Mouse (Mus musculus): ENCODE measurements around the gene Dixdc1.

DNA sequence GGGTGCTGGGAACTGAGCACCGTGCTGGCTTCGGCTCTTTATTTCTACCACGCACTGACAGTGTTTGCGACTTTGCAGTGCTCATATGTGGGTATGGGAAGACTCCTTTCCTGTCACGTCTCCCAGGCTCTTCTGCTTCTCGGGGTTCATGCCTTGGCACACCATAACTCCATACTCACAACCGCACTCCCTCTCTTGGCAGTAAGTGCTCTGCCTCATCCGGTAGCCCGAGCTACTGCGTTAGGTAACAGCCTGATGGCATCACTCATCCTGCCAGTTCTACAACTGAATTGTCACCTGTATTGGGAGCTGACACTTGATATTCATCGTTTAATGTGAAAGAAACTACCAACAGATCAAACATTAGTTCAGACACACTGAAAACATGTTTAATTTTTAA is 105.0 kb downstream of the Dixdc1 start:
- TF ChIP-seq CTCF (IDR thresholded peaks at IDR 0.05 in 2 of 3, conservative IDR thresholded peaks at IDR 0.05 in 1 of 3; ENCODE audit: control insufficient read depth in 1 of 3, insufficient read depth in 1 of 3, low read depth in 2 of 3, low read length in 3 of 3, poor library complexity in 1 of 3, severe bottlenecking in 1 of 3): no peak
- TF ChIP-seq RCOR1 (IDR thresholded peaks at IDR 0.05; ENCODE audit: low read depth, low read length): no peak
- TF ChIP-seq EP300 (IDR thresholded peaks at IDR 0.05; ENCODE audit: low read depth in 1 of 2, low read length in 2 of 2): no peak
- no peak for TF ChIP-seq POLR2AphosphoS2 (IDR thresholded peaks at IDR 0.05; ENCODE audit: low read length)
- no peak for TF ChIP-seq MEF2A (IDR thresholded peaks at IDR 0.05; ENCODE audit: extremely low read depth, insufficient replicate concordance, low read depth, low read length, poor library complexity, severe bottlenecking)
- TF ChIP-seq TBP (IDR thresholded peaks at IDR 0.05; ENCODE audit: low read depth, low read length): no peak
- TF ChIP-seq ELF1 (IDR thresholded peaks at IDR 0.05; ENCODE audit: low read depth, low read length): no peak
- no peak for TF ChIP-seq SIN3A (IDR thresholded peaks at IDR 0.05; ENCODE audit: low read length)
- no peak for TF ChIP-seq HCFC1 (IDR thresholded peaks at IDR 0.05; ENCODE audit: low read depth, low read length)
- TF ChIP-seq POLR2A (IDR thresholded peaks at IDR 0.05; ENCODE audit: control insufficient read depth in 1 of 2, insufficient read depth in 1 of 2, low read depth in 1 of 2, low read length in 2 of 2, poor library complexity in 1 of 2): no peak
- no peak for TF ChIP-seq KAT2A (conservative IDR thresholded peaks at IDR 0.05; ENCODE audit: low read depth, low read length)
- TF ChIP-seq MXI1 (IDR thresholded peaks at IDR 0.05; ENCODE audit: low read depth, low read length): no peak
